Mouse (Mus musculus) neural tube, embryonic 11.5 days (tissue): ENCODE results near the gene Stn1. TPM values are rescaled to one million over a fixed set of nuclear protein-coding genes. Genes with fewer than 3 reads are reported as not detected.
"Not testable (repeated sequence)": the region's sequence is repeated elsewhere in the genome, so short reads cannot be mapped to it uniquely, and the experiment has no call there.

Source experiments
- ATAC-seq: fragments of 200-750 bp; cut with Nextera tagmentation; 2 replicates; pipeline ENCODE4 v1.8.0; 2017; ENCODE audit warnings: moderate number of reproducible peaks, mild to moderate bottlenecking, moderate TSS enrichment, moderate library complexity; ENCODE audit not compliant: insufficient read depth, low FRiP score, low TSS enrichment
- DNase-seq: peaks from one replicate; pipeline ENCODE4 v3.0.0-alpha.2; 2015; ENCODE audit warnings: low spot score
- H3K27ac ChIP-seq: fragments of 300-500 bp; sonication (generic); 2 replicates; pipeline ENCODE4 v1.5.1; 2014; ENCODE audit warnings: low read depth, mild to moderate bottlenecking, low read length
- H3K27me3 ChIP-seq: fragments of 300-500 bp; sonication (generic); 2 replicates; pipeline ENCODE4 v1.6.1; 2014; ENCODE audit warnings: mild to moderate bottlenecking, low read length, mixed read lengths; ENCODE audit not compliant: control insufficient read depth, insufficient read depth
- H3K36me3 ChIP-seq: fragments of 300-500 bp; sonication (generic); 2 replicates; pipeline ENCODE4 v1.6.1; 2014; ENCODE audit warnings: mild to moderate bottlenecking, low read length, moderate library complexity, mixed read lengths; ENCODE audit not compliant: control insufficient read depth, insufficient read depth
- H3K4me1 ChIP-seq: fragments of 300-500 bp; sonication (generic); 2 replicates; pipeline ENCODE4 v1.6.1; 2014; ENCODE audit warnings: low read length, mixed read lengths; ENCODE audit not compliant: control insufficient read depth, insufficient read depth
- H3K4me2 ChIP-seq: fragments of 300-500 bp; sonication (generic); 2 replicates; pipeline ENCODE4 v1.6.1; 2014; ENCODE audit warnings: low read depth, mild to moderate bottlenecking, moderate library complexity
- H3K4me3 ChIP-seq: fragments of 300-500 bp; sonication (generic); 2 replicates; pipeline ENCODE4 v1.5.1; 2014; ENCODE audit warnings: low read depth, low read length
- H3K9ac ChIP-seq: fragments of 300-500 bp; sonication (generic); 2 replicates; pipeline ENCODE4 v1.6.1; 2014; ENCODE audit warnings: mild to moderate bottlenecking, low read length
- H3K9me3 ChIP-seq: fragments of 300-500 bp; sonication (generic); 2 replicates; pipeline ENCODE4 v1.6.1; 2016; ENCODE audit warnings: low read length; ENCODE audit not compliant: control insufficient read depth
- WGBS: fragments of 180-500 bp; shearing (Covaris S2); extraction: QIAGEN DNeasy Blood & Tissue Kit; methylation state at CpG from one replicate; pipeline ENCODE4 v1.1.7; 2014; 5-methylcytosine and 5-hydroxymethylcytosine counted together
- polyA plus RNA-seq: library from polyadenylated mRNA; unstranded; fragments of >200 nt; fragmentation: Nextera tagmentation; extraction: Ambion mirVana; gene quantifications from 2 replicates; pipeline ENCODE4 v1.2.1, GENCODE M21; 2014

Gene Stn1
- polyA plus RNA-seq: 54.8 and 56.7 TPM in 2 replicates

DNA sequence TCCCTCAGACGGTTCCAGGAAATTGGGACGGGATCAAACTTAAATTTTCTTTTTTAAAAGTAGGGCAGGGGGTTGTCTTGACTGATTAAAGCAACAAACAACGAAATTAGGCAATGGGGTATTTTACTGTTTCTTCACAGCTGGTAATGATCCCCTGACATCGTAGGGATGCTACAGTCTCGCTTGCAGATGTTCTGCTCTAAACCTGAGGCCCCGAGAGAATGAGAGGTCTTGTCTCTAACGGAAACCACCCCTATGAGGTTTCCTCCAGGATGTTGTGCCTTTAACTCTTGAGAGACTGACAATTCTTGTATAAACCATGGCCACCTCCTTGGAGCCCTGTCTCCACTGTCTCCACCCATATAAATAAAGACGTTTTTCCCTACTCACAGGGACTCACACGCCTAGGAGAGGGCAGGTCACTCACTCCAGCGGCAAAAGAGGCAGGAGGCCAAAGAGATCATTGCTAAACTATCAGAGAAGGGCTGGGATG is at the start of gene Stn1:
Gene Stn1 (minus strand): TSS at position 208 of the 493 bp plus-strand sequence.
- Histone ChIP-seq H3K9me3 (no peaks in the 10 kb centered on the region), H3K4me2 (peak within 1 kb of the TSS; percentile 71), H3K9ac (peak within 1 kb of the TSS; percentile 61), H3K27me3 (no peaks in the 10 kb centered on the region), H3K4me3 (peak within 1 kb of the TSS; percentile 43), H3K36me3 (no peaks in the 10 kb centered on the region), H3K27ac (peak within 1 kb of the TSS; percentile 53; the same call in 1 of the 2 replicates), H3K4me1 (peaks cover 10% of the 10 kb centered on the region)
- DNase-seq: no peak
- ATAC-seq: peak; percentile 26
- WGBS: 3% methylated on average over 10 of the region's 10 CpGs

DNA sequence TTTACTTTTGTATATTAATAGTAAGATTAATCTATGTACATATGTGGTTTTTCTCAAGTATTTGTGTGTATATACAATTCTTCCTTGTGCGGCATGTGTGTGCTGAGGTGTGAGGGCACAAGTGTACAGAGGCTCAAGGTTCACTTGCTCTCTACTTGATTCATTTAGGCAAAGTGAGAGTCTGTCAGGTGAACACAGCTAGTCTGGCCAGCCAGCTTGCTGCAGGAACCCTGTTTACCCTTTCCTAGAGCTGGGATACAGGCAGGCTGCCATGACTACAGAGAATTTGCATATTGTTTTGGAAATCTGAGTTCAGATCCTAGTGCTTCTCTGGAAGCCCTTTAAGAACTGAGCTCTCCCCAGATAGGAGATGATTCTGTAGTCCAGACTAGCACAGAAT is 49.7 kb upstream of the Stn1 start:
- Histone ChIP-seq H3K36me3 (no peaks in the 10 kb centered on the region), H3K9ac (no peak overlapping the region), H3K27me3 (no peaks in the 10 kb centered on the region), H3K27ac (no peak overlapping the region), H3K4me2 (no peak overlapping the region), H3K9me3 (no peaks in the 10 kb centered on the region), H3K4me3 (no peak overlapping the region), H3K4me1 (peaks cover 1% of the 10 kb centered on the region; the same call in 1 of the 2 replicates)
- DNase-seq: no peak
- ATAC-seq: no peak
- WGBS: 91% methylated on average over 1 of the region's 1 CpGs

DNA sequence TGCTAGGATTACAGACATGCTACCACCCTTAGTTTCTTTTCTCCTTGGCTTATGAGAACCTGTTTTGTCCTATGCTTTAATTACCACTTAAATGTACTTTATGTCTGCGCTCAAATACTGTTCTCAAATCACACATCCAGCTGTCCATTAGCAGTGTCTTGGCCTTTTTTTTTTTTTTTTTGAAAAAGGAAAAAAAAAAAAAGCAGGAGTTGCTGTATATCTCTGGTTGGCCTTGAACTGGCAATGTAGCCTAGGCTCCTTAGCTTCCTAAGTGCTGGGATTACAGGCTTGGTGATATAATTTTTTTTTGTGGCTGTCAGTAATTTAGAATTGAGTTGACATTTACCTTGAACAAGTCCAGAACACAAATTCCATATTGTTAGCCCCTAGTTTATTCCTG is 48.5 kb upstream of the Stn1 start:
- Histone ChIP-seq H3K9me3 (no peaks in the 10 kb centered on the region), H3K4me1 (peaks cover 12% of the 10 kb centered on the region), H3K27ac (no peak overlapping the region), H3K9ac (no peak overlapping the region), H3K4me2 (no peak overlapping the region), H3K27me3 (no peaks in the 10 kb centered on the region), H3K4me3 (no peak overlapping the region), H3K36me3 (no peaks in the 10 kb centered on the region)
- DNase-seq: no peak
- WGBS: 86% methylated on average over 1 of the region's 1 CpGs
- no peak for ATAC-seq

- peaks cover 17% of the 10 kb centered on the region for H3K4me1 ChIP-seq
- DNase-seq (peak; percentile 43), ATAC-seq (peak; percentile 71)
- WGBS: under 1% methylated on average over 64 of the region's 96 CpGs
- H3K36me3 ChIP-seq: no peaks in the 10 kb centered on the region
- peak overlapping the region; percentile 88 for H3K27ac ChIP-seq
- H3K4me3 ChIP-seq: peak overlapping the region; percentile 92
- H3K4me2 ChIP-seq: peak overlapping the region; percentile 63
- H3K9me3 ChIP-seq: no peaks in the 10 kb centered on the region
- no peaks in the 10 kb centered on the region for H3K27me3 ChIP-seq
- peak overlapping the region; percentile 95 for H3K9ac ChIP-seq
These were observed 42.7 kb upstream of the Stn1 start for GRCm38 (mm10) chr19:47579788-47580631.

- no peaks in the 10 kb centered on the region for H3K36me3 ChIP-seq
- H3K4me3 ChIP-seq: peak within 1 kb of the TSS; percentile 92
- peaks cover 17% of the 10 kb centered on the region for H3K4me1 ChIP-seq
- H3K4me2 ChIP-seq: peak within 1 kb of the TSS; percentile 63
- H3K27me3 ChIP-seq: no peaks in the 10 kb centered on the region
- ATAC-seq (peak; percentile 89), DNase-seq (peak; percentile 92)
- H3K9me3 ChIP-seq: no peaks in the 10 kb centered on the region
- WGBS: under 1% methylated on average over 77 of the region's 83 CpGs
- peak within 1 kb of the TSS; percentile 95 for H3K9ac ChIP-seq
- H3K27ac ChIP-seq: peak within 1 kb of the TSS; percentile 88
These were observed 42.0 kb upstream of the Stn1 start, which contains the start of gene Slk for GRCm38 (mm10) chr19:47579225-47579787. Slk (plus strand) TSS chr19:47579678.

DNA sequence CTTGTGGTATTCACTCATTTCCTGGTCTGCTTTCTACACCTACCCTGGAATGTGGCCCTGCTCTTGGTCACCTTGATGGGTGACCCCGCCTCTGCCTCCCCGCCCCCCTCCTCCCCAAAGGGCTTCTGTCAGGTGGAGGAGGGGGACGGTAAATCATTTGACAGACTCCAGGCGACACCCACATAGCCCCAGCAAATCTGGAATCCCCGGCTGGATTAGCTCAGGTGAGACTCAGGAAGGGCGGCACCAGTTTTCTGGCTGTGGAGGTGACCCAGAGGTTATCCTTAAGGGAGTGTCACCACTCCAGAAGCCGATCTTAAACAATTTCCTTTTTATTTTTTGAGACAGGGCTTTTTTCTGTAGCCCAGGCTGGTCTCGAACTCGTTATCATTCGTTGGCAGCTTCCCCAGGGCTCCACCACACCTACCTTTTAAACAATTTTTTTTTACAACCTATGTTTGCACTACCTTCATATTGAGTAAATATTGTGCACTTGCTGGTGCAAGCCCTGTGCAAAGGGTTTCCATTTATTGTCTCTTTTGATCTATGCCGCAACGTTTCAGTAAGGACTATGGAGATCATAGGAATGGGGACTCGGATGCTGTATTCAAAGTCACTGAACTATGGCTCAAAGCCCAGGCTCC is 41.4 kb upstream of the Stn1 start:
- ATAC-seq: peak; percentile 28; the same call in 1 of the 2 replicates
- H3K27ac ChIP-seq: peak overlapping the region; percentile 88
- H3K9me3 ChIP-seq: no peaks in the 10 kb centered on the region
- H3K4me3 ChIP-seq: peak overlapping the region; percentile 92
- no peaks in the 10 kb centered on the region for H3K27me3 ChIP-seq
- peak overlapping the region; percentile 63 for H3K4me2 ChIP-seq
- H3K9ac ChIP-seq: peak overlapping the region; percentile 95
- no peak for DNase-seq
- WGBS: 10% methylated on average over 13 of the region's 13 CpGs
- no peaks in the 10 kb centered on the region for H3K36me3 ChIP-seq
- peaks cover 17% of the 10 kb centered on the region for H3K4me1 ChIP-seq

DNA sequence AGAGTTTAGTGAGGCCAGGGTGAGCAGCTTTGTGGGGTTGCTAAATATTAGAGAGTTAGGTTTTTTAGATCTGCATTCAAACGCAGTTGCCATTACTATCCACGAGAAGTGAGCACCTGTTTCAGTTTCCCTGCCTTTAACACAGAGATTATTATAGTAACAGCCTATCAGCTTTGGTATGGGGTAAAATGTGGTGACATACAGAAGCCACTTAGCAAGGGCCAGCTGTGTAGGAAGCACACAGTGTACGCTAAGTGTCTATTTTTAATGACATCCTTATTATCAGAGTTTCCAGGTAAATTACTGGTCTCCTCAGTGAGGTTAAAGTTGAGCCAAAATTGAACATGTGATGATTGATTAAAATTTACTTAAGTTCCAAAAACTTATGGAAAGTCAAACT is 36.4 kb upstream of the Stn1 start:
- H3K4me1 ChIP-seq: 0 out of 2 replicates have a peak, but pooled peaks cover 3% of the 10 kb centered on the region
- no peak overlapping the region for H3K4me3 ChIP-seq
- DNase-seq (no peak), ATAC-seq (no peak)
- H3K36me3 ChIP-seq: no peaks in the 10 kb centered on the region
- no peak overlapping the region for H3K4me2 ChIP-seq
- no peak overlapping the region for H3K27ac ChIP-seq
- H3K27me3 ChIP-seq: no peaks in the 10 kb centered on the region
- 86% methylated on average over 3 of the region's 3 CpGs for WGBS
- H3K9me3 ChIP-seq: no peaks in the 10 kb centered on the region
- H3K9ac ChIP-seq: no peak overlapping the region

- not testable (repeated sequence) for ATAC-seq, DNase-seq, H3K4me2 ChIP-seq, H3K4me1 ChIP-seq, H3K9me3 ChIP-seq, H3K4me3 ChIP-seq, H3K9ac ChIP-seq, H3K27ac ChIP-seq, H3K36me3 ChIP-seq, H3K27me3 ChIP-seq
- 69% methylated on average over 4 of the region's 4 CpGs for WGBS
These were observed 34.7 kb upstream of the Stn1 start for GRCm38 (mm10) chr19:47571981-47572380.
